In the genomic region with DNA sequence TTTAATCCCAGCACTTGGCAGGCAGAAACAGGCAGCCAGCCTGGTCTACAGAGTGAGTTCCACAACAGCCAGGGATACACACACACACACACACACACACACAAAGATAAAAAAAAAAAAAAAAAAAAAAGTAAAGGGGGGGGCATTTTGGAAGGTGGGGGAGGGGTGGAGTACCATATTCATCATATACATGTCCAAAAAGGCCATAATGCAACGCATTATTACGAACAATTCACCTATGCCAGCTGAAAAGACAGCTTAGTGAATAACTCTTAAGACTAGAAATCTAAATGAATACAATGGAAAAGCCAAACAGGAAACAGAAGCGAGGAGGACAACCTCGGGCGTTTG, we compare ENCODE assay signal across 8 mouse cellular contexts. TPM values are rescaled to one million over a fixed set of nuclear protein-coding genes. Genes with fewer than 3 reads are reported as not detected.
DNase-seq lines count a peak whose midpoint lies in the region; ATAC-seq and TF ChIP-seq lines count a peak whose summit lies in the region.

No protein-coding gene starts in this region.

- TF ChIP-seq CTCF in bone marrow, adult 2 months (IDR thresholded peaks at IDR 0.05; ENCODE audit: control insufficient read depth, insufficient read depth, low read length), result no peak

- H3K4me3 ChIP-seq in heart, embryonic 16.5 days (ENCODE audit: low read length), result peak overlapping the region; percentile 50
- H3K4me3 ChIP-seq in bone marrow, adult 2 months (replicated peaks; ENCODE audit: control insufficient read depth, low read depth, low read length), result peak overlapping the region; percentile 43
- H3K4me3 ChIP-seq in hindbrain, embryonic 12.5 days, result peak overlapping the region; percentile 27
- peak overlapping the region; percentile 28 for H3K4me3 ChIP-seq in midbrain, embryonic 12.5 days

- peak overlapping the region; percentile 84 for H3K9ac ChIP-seq in heart, embryonic 16.5 days (ENCODE audit: low read length)
- peak overlapping the region; percentile 56 for H3K9ac ChIP-seq in hindbrain, embryonic 12.5 days
- no peak overlapping the region for H3K9ac ChIP-seq in midbrain, embryonic 12.5 days (replicated peaks)

- no peaks in the 10 kb centered on the region for H3K9me3 ChIP-seq in heart, embryonic 16.5 days (replicated peaks; ENCODE audit: control insufficient read depth, low read length)
- no peaks in the 10 kb centered on the region for H3K9me3 ChIP-seq in hindbrain, embryonic 12.5 days (replicated peaks)
- H3K9me3 ChIP-seq in midbrain, embryonic 12.5 days, result no peaks in the 10 kb centered on the region

- peaks cover 33% of the 10 kb centered on the region for H3K4me1 ChIP-seq in heart, embryonic 16.5 days (ENCODE audit: control insufficient read depth, insufficient read depth, low read length)
- peaks cover 8% of the 10 kb centered on the region; the same call in 1 of the 2 replicates for H3K4me1 ChIP-seq in bone marrow, adult 2 months (ENCODE audit: control insufficient read depth, insufficient read depth, low read length)
- peaks cover 16% of the 10 kb centered on the region for H3K4me1 ChIP-seq in hindbrain, embryonic 12.5 days
- H3K4me1 ChIP-seq in midbrain, embryonic 12.5 days, result peaks cover 22% of the 10 kb centered on the region

- peak overlapping the region; percentile 95 for H3K27ac ChIP-seq in heart, embryonic 16.5 days (ENCODE audit: low read length)
- H3K27ac ChIP-seq in bone marrow, adult 2 months (ENCODE audit: control insufficient read depth, insufficient read depth, low read depth, low read length, poor library complexity), result peak overlapping the region; percentile 97
- no peak overlapping the region for H3K27ac ChIP-seq in hindbrain, embryonic 12.5 days
- H3K27ac ChIP-seq in midbrain, embryonic 12.5 days (replicated peaks), result no peak overlapping the region

- H3K36me3 ChIP-seq in heart, embryonic 16.5 days (ENCODE audit: control insufficient read depth, insufficient read depth), result no peaks in the 10 kb centered on the region
- H3K36me3 ChIP-seq in hindbrain, embryonic 12.5 days, result no peaks in the 10 kb centered on the region
- H3K36me3 ChIP-seq in midbrain, embryonic 12.5 days, result no peaks in the 10 kb centered on the region

- TF ChIP-seq POLR2A in bone marrow, adult 2 months (IDR thresholded peaks at IDR 0.05; ENCODE audit: borderline replicate concordance, control insufficient read depth, low read depth, low read length), result no peak

- peak overlapping the region; percentile 88 for H3K4me2 ChIP-seq in heart, embryonic 16.5 days (ENCODE audit: low read depth, low read length)
- H3K4me2 ChIP-seq in hindbrain, embryonic 12.5 days (replicated peaks), result peak overlapping the region; percentile 54
- H3K4me2 ChIP-seq in midbrain, embryonic 12.5 days (replicated peaks), result peak overlapping the region; percentile 53

- H3K27me3 ChIP-seq in heart, embryonic 16.5 days (ENCODE audit: control insufficient read depth, insufficient read depth, low read length), result no peaks in the 10 kb centered on the region
- peaks cover 4% of the 10 kb centered on the region; the same call in 1 of the 2 replicates for H3K27me3 ChIP-seq in hindbrain, embryonic 12.5 days
- H3K27me3 ChIP-seq in midbrain, embryonic 12.5 days, result peaks cover 7% of the 10 kb centered on the region; the same call in 1 of the 2 replicates

- no peak for ATAC-seq in heart, embryonic 16.5 days (replicated peaks; ENCODE audit: extremely low read depth, insufficient read depth, low FRiP score)
- ATAC-seq in hindbrain, embryonic 12.5 days (ENCODE audit: low FRiP score), result no peak
- no peak for ATAC-seq in midbrain, embryonic 12.5 days (ENCODE audit: low FRiP score, low read depth)

- DNase-seq in heart, adult 18-20 months, result no peak
- DNase-seq in adipocyte (ENCODE audit: low spot score), result no peak
- no peak for DNase-seq in spleen, postnatal 36 days (ENCODE audit: low spot score in 2 of 2)
- DNase-seq in layer of hippocampus, adult 8-10 months (ENCODE audit: low spot score in 2 of 2), result no peak

- 9% methylated on average over 5 of the region's 5 CpGs for WGBS in heart, embryonic 16.5 days
- 1% methylated on average over 5 of the region's 5 CpGs for WGBS in bone marrow, adult 2 months
- 14% methylated on average over 5 of the region's 5 CpGs for WGBS in hindbrain, embryonic 12.5 days
- 15% methylated on average over 5 of the region's 5 CpGs for WGBS in midbrain, embryonic 12.5 days

RNA-seq across cellular contexts. Expression of gene Zfp217, which starts 6.8 kb away (rescaled TPM):
- polyA plus RNA-seq in heart, embryonic 16.5 days (2015; fragmentation: Nextera tagmentation; extraction: Ambion mirVana), result 3.2 and 3.6 TPM in 2 replicates
- total RNA-seq in heart, adult 18-20 months (2021), result 10 to 100 TPM in 1 of 2 experiments, 1 to 10 TPM in 1; 7.5 to 10.2 TPM
- polyA plus RNA-seq in bone marrow, adult 2 months (2011; ENCODE audit: insufficient read depth, insufficient read length, low replicate concordance, missing spikeins), result 10.1 and 23.7 TPM in 2 replicates
- 3.7 and 3.9 TPM in 2 replicates for polyA plus RNA-seq in hindbrain, embryonic 12.5 days (2016; fragmentation: Nextera tagmentation; extraction: Ambion mirVana)
- polyA plus RNA-seq in midbrain, embryonic 12.5 days (2016; fragmentation: Nextera tagmentation; extraction: Ambion mirVana), result 3.0 and 3.5 TPM in 2 replicates
- 1 to 10 TPM; 3.2 to 5.3 (median 4.5) TPM for total RNA-seq in layer of hippocampus, adult 8-10 months (2022)

Comparison
In these comparisons a context has a peak if more than half of its experiments do, and no peak if none do; other contexts are left out.
1. H3K27ac ChIP-seq: peak in heart, embryonic 16.5 days (single experiment) and bone marrow, adult 2 months (single experiment); none in hindbrain, embryonic 12.5 days (single experiment) and midbrain, embryonic 12.5 days (single experiment).
2. Peak in every context shown above with its lines, with median percentiles within 50 percentile points of each other: H3K4me2 ChIP-seq and H3K4me3 ChIP-seq.